In the genomic region with DNA sequence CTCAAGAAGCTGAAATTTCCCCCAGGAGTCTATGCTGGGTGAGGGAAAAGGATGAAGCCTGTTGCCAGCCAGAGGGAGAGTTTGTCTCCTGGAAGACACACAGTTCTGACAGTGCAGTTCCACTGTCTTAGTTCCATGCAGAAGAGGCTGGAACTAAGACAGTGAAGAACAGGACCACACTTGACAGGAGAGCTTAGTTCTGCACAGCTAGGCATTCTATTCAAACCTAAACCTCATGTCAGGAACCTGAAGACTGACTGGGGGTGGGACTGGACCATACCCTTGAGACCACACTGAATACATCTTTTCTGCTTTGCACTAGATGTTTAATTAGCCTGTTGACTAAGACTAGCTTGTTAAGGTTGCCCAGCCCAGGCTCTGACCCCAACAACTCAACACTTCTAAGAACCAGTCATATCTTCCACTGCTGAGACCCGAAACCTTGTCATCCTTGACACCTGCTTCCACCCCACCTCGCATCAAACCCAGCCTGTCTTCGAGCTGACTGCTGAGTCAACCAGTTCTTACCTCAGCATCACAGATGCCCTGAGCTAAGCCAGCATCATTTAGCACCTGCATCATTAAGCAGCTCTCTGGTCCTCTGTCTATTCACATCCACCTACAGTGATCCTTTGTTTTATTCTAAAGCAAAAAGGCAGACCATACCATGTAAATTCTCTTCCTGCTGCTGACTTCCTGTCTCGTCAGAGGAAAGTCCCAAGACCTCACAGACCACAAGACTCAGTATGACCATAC, we compare ENCODE assay signal across 10 mouse cellular contexts. TPM values are rescaled to one million over a fixed set of nuclear protein-coding genes. Genes with fewer than 3 reads are reported as not detected.
DNase-seq lines count a peak whose midpoint lies in the region; ATAC-seq lines count a peak whose summit lies in the region.
"Had no signal": no experiment of that assay in that cellular context is flagged by ENCODE, and none has a peak within 500 bp of the region (broad histone marks: within the 10 kb centered on the region; RNA-seq: fewer than 3 reads in every experiment).

A gene (minus strand): TSS at position 644 of the 756 bp plus-strand sequence.

- ATAC-seq in erythroid progenitor cell, adult 5-6 weeks (replicated peaks; ENCODE audit: low FRiP score, poor library complexity, severe bottlenecking) = no peak
- ATAC-seq in forebrain, embryonic 12.5 days (ENCODE audit: low FRiP score) = no peak

- no peak within 1 kb of the TSS for H3K4me2 ChIP-seq in forebrain, embryonic 12.5 days
- H3K4me2 ChIP-seq: limb, embryonic 15.5 days had no signal

- H3K27me3 ChIP-seq in forebrain, embryonic 12.5 days = peaks cover 12% of the 10 kb centered on the region
- H3K27me3 ChIP-seq: limb, embryonic 15.5 days had no signal

- no peaks in the 10 kb centered on the region for H3K9me3 ChIP-seq in forebrain, embryonic 12.5 days
- H3K9me3 ChIP-seq: limb, embryonic 15.5 days had no signal

- H3K27ac ChIP-seq in forebrain, embryonic 12.5 days = no peak within 1 kb of the TSS
- H3K27ac ChIP-seq: limb, embryonic 15.5 days had no signal

- no peak for DNase-seq in layer of hippocampus, adult 8-10 months (ENCODE audit: low spot score in 2 of 2)
- no peak for DNase-seq in layer of hippocampus, adult 9-11 months
- peak; percentile 57 for DNase-seq in T-cell, adult 2 months (ENCODE audit: low spot score)
- DNase-seq in gastrocnemius, postnatal 25 days = no peak
- no peak for DNase-seq in left cerebral cortex, postnatal 14 days (ENCODE audit: low spot score in 2 of 2)
- DNase-seq in kidney, adult 8-10 months = no peak
- DNase-seq: thymus, postnatal 25 days had no signal

- WGBS in forebrain, embryonic 12.5 days = 74% methylated on average over 4 of the region's 4 CpGs

- H3K9ac ChIP-seq in forebrain, embryonic 12.5 days = no peak within 1 kb of the TSS
- H3K9ac ChIP-seq: limb, embryonic 15.5 days had no signal

- intact Hi-C loops in left cerebral cortex, postnatal 14 days (cut with DNase I) = no loop called here

- H3K4me1 ChIP-seq in forebrain, embryonic 12.5 days = peaks cover 11% of the 10 kb centered on the region

- H3K36me3 ChIP-seq in forebrain, embryonic 12.5 days (replicated peaks) = no peaks in the 10 kb centered on the region
- H3K36me3 ChIP-seq: limb, embryonic 15.5 days had no signal

- no peak within 1 kb of the TSS for H3K4me3 ChIP-seq in forebrain, embryonic 12.5 days (replicated peaks)
- H3K4me3 ChIP-seq: limb, embryonic 15.5 days had no signal

RNA-seq across cellular contexts. Expression of the gene that starts here (rescaled TPM):
- 10 to 100 TPM; 55.6 to 69.2 (median 65.8) TPM for total RNA-seq in layer of hippocampus, adult 8-10 months (2022)
- 100 to 1,000 TPM; 871 to 916 TPM for total RNA-seq in gastrocnemius, postnatal 25 days (2021)
- total RNA-seq in left cerebral cortex, postnatal 14 days (2021) = 10 to 100 TPM; 31.3 to 34.9 TPM
- 1.7 TPM in 1 of 2 replicates, not detected in the other for total RNA-seq in erythroid progenitor cell, adult 5-6 weeks (2015; ENCODE audit: low replicate concordance)
- total RNA-seq in erythroid progenitor cell, adult 5-6 weeks (2017; ENCODE audit: low replicate concordance) = 0.90 TPM in 1 of 2 replicates, not detected in the other
- polyA plus RNA-seq in forebrain, embryonic 12.5 days (2016; fragmentation: Nextera tagmentation; extraction: Ambion mirVana) = 1.4 and 2.0 TPM in 2 replicates

Comparison
In these comparisons a context has a peak if more than half of its experiments do, and no peak if none do; other contexts are left out.
1. RNA of the gene that starts here (total RNA-seq): 871 to 916 TPM in gastrocnemius, postnatal 25 days; 55.6 to 69.2 TPM in layer of hippocampus, adult 8-10 months, 31.3 to 34.9 TPM in left cerebral cortex, postnatal 14 days and 0.90 to 1.7 TPM in erythroid progenitor cell, adult 5-6 weeks; every median in the first group is over 10 times any median in the second.